Mouse (Mus musculus): Measurements from ENCODE around the gene Slc7a1. TPM values are rescaled to one million over a fixed set of nuclear protein-coding genes. Genes with fewer than 3 reads are reported as not detected.
A peak's percentile ranks its signal among the peaks of the same experiment; 100 is the strongest.

Slc7a1 gene
- polyA plus RNA-seq, 1 experiment, result 10.2 TPM

- no peak overlapping the region for H3K27ac ChIP-seq (ENCODE audit: insufficient read depth, low read length)
- no peak overlapping the region for H3K4me3 ChIP-seq (ENCODE audit: insufficient read depth, low read length)
- TF ChIP-seq CTCF (IDR thresholded peaks at IDR 0.05; ENCODE audit: extremely low read depth, insufficient read depth, low read length), result no peak
- TF ChIP-seq POLR2A (IDR thresholded peaks at IDR 0.05; ENCODE audit: extremely low read depth, insufficient read depth, low read length), result no peak
- peaks cover 2% of the 10 kb centered on the region; the same call in 1 of the 2 replicates for H3K4me1 ChIP-seq (ENCODE audit: control insufficient read depth, insufficient read depth, low read length)
These were observed 1.8 kb downstream of the Slc7a1 start for GRCm38 (mm10) chr5:148397911-148398310.

- H3K4me1 ChIP-seq (ENCODE audit: control insufficient read depth, insufficient read depth, low read length), result peaks cover 2% of the 10 kb centered on the region; the same call in 1 of the 2 replicates
- no peak overlapping the region for H3K27ac ChIP-seq (ENCODE audit: insufficient read depth, low read length)
- TF ChIP-seq CTCF (IDR thresholded peaks at IDR 0.05; ENCODE audit: extremely low read depth, insufficient read depth, low read length), result no peak
- no peak for TF ChIP-seq POLR2A (IDR thresholded peaks at IDR 0.05; ENCODE audit: extremely low read depth, insufficient read depth, low read length)
- no peak overlapping the region for H3K4me3 ChIP-seq (ENCODE audit: insufficient read depth, low read length)
These were observed 2.3 kb downstream of the Slc7a1 start for GRCm38 (mm10) chr5:148397418-148397817.

- H3K27ac ChIP-seq (ENCODE audit: insufficient read depth, low read length), result no peak overlapping the region
- no peak for TF ChIP-seq POLR2A (IDR thresholded peaks at IDR 0.05; ENCODE audit: extremely low read depth, insufficient read depth, low read length)
- no peak for TF ChIP-seq CTCF (IDR thresholded peaks at IDR 0.05; ENCODE audit: extremely low read depth, insufficient read depth, low read length)
These were observed 6.4 kb downstream of the Slc7a1 start for GRCm38 (mm10) chr5:148393316-148393715.

GRCm38 (mm10) chr5:148392831-148393230 is 6.9 kb downstream of the Slc7a1 start:
- no peak overlapping the region for H3K4me3 ChIP-seq (ENCODE audit: insufficient read depth, low read length)
- TF ChIP-seq POLR2A (IDR thresholded peaks at IDR 0.05; ENCODE audit: extremely low read depth, insufficient read depth, low read length), result no peak
- TF ChIP-seq CTCF (IDR thresholded peaks at IDR 0.05; ENCODE audit: extremely low read depth, insufficient read depth, low read length), result no peak
- peaks cover 3% of the 10 kb centered on the region for H3K4me1 ChIP-seq (ENCODE audit: control insufficient read depth, insufficient read depth, low read length)
- H3K27ac ChIP-seq (ENCODE audit: insufficient read depth, low read length), result no peak overlapping the region

More at GRCm38 (mm10) chr5:148393316-148393715, 6.4 kb downstream of the Slc7a1 start:
- peaks cover 3% of the 10 kb centered on the region for H3K4me1 ChIP-seq (ENCODE audit: control insufficient read depth, insufficient read depth, low read length)
- no peak overlapping the region for H3K4me3 ChIP-seq (ENCODE audit: insufficient read depth, low read length)

- H3K4me3 ChIP-seq (ENCODE audit: insufficient read depth, low read length), result 0 out of 2 replicates have a peak overlapping the region, but pooled peaks have one; percentile 11
- peaks cover 3% of the 10 kb centered on the region for H3K4me1 ChIP-seq (ENCODE audit: control insufficient read depth, insufficient read depth, low read length)
- TF ChIP-seq CTCF (IDR thresholded peaks at IDR 0.05; ENCODE audit: extremely low read depth, insufficient read depth, low read length), result no peak
- no peak for TF ChIP-seq POLR2A (IDR thresholded peaks at IDR 0.05; ENCODE audit: extremely low read depth, insufficient read depth, low read length)
- H3K27ac ChIP-seq (ENCODE audit: insufficient read depth, low read length), result no peak overlapping the region
These were observed 10.4 kb downstream of the Slc7a1 start for GRCm38 (mm10) chr5:148389007-148389970.

GRCm38 (mm10) chr5:148388251-148389006 is 11.3 kb downstream of the Slc7a1 start:
- H3K4me3 ChIP-seq (ENCODE audit: insufficient read depth, low read length), result no peak overlapping the region
- peaks cover 3% of the 10 kb centered on the region for H3K4me1 ChIP-seq (ENCODE audit: control insufficient read depth, insufficient read depth, low read length)
- H3K27ac ChIP-seq (ENCODE audit: insufficient read depth, low read length), result no peak overlapping the region
- TF ChIP-seq CTCF (IDR thresholded peaks at IDR 0.05; ENCODE audit: extremely low read depth, insufficient read depth, low read length) (no peak), POLR2A (IDR thresholded peaks at IDR 0.05; ENCODE audit: extremely low read depth, insufficient read depth, low read length) (no peak)

GRCm38 (mm10) chr5:148387820-148388219 is 11.9 kb downstream of the Slc7a1 start:
- Histone ChIP-seq H3K27ac (ENCODE audit: insufficient read depth, low read length) (no peak overlapping the region), H3K4me3 (ENCODE audit: insufficient read depth, low read length) (no peak overlapping the region), H3K4me1 (ENCODE audit: control insufficient read depth, insufficient read depth, low read length) (peaks cover 3% of the 10 kb centered on the region)
- TF ChIP-seq POLR2A (IDR thresholded peaks at IDR 0.05; ENCODE audit: extremely low read depth, insufficient read depth, low read length) (no peak), CTCF (IDR thresholded peaks at IDR 0.05; ENCODE audit: extremely low read depth, insufficient read depth, low read length) (0 out of 2 replicates have a peak, but pooled peaks have one; percentile 21)

GRCm38 (mm10) chr5:148386471-148386870 is 13.2 kb downstream of the Slc7a1 start:
- peaks cover 3% of the 10 kb centered on the region for H3K4me1 ChIP-seq (ENCODE audit: control insufficient read depth, insufficient read depth, low read length)
- no peak overlapping the region for H3K4me3 ChIP-seq (ENCODE audit: insufficient read depth, low read length)
- no peak overlapping the region for H3K27ac ChIP-seq (ENCODE audit: insufficient read depth, low read length)
- TF ChIP-seq CTCF (IDR thresholded peaks at IDR 0.05; ENCODE audit: extremely low read depth, insufficient read depth, low read length) (peak; percentile 37), POLR2A (IDR thresholded peaks at IDR 0.05; ENCODE audit: extremely low read depth, insufficient read depth, low read length) (no peak)

- H3K4me1 ChIP-seq (ENCODE audit: control insufficient read depth, insufficient read depth, low read length), result peaks cover 3% of the 10 kb centered on the region
- H3K4me3 ChIP-seq (ENCODE audit: insufficient read depth, low read length), result no peak overlapping the region
- no peak overlapping the region for H3K27ac ChIP-seq (ENCODE audit: insufficient read depth, low read length)
- TF ChIP-seq POLR2A (IDR thresholded peaks at IDR 0.05; ENCODE audit: extremely low read depth, insufficient read depth, low read length), result no peak
These were observed 15.1 kb downstream of the Slc7a1 start for GRCm38 (mm10) chr5:148384501-148385055.
